Mouse (Mus musculus) midbrain, embryonic 13.5 days (tissue): ENCODE data around the gene Tmem253. TPM values are rescaled to one million over a fixed set of nuclear protein-coding genes. Genes with fewer than 3 reads are reported as not detected.

Experiments
- ATAC-seq: fragments of 200-750 bp; cut with Nextera tagmentation; 2 replicates; pipeline ENCODE4 v1.8.0; 2017; ENCODE audit warnings: mild to moderate bottlenecking, moderate TSS enrichment, moderate library complexity
- H3K27ac ChIP-seq: fragments of 300-500 bp; sonication (generic); 2 replicates; pipeline ENCODE4 v1.5.1; 2015; ENCODE audit warnings: inconsistent platforms, mild to moderate bottlenecking, moderate library complexity
- H3K27me3 ChIP-seq: fragments of 300-500 bp; sonication (generic); 2 replicates; pipeline ENCODE4 v1.6.1; 2015; ENCODE audit warnings: mild to moderate bottlenecking, inconsistent platforms
- H3K36me3 ChIP-seq: fragments of 300-500 bp; sonication (generic); 2 replicates; pipeline ENCODE4 v1.6.1; 2015; ENCODE audit warnings: mild to moderate bottlenecking, inconsistent platforms
- H3K4me1 ChIP-seq: fragments of 300-500 bp; sonication (generic); replicated peaks from 2 replicates; pipeline ENCODE4 v1.6.1; 2015; ENCODE audit warnings: inconsistent platforms
- H3K4me2 ChIP-seq: fragments of 300-500 bp; sonication (generic); replicated peaks from 2 replicates; pipeline ENCODE4 v1.6.1; 2015; ENCODE audit warnings: moderate library complexity, mild to moderate bottlenecking, inconsistent platforms
- H3K4me3 ChIP-seq: fragments of 300-500 bp; sonication (generic); replicated peaks from 2 replicates; pipeline ENCODE4 v1.5.1; 2015; ENCODE audit warnings: mild to moderate bottlenecking, inconsistent platforms
- H3K9ac ChIP-seq: fragments of 300-500 bp; sonication (generic); replicated peaks from 2 replicates; pipeline ENCODE4 v1.6.1; 2015; ENCODE audit warnings: mild to moderate bottlenecking, inconsistent platforms
- H3K9me3 ChIP-seq: fragments of 300-500 bp; sonication (generic); 2 replicates; pipeline ENCODE4 v1.6.1; 2016; ENCODE audit warnings: mild to moderate bottlenecking, inconsistent platforms
- WGBS: fragments of 180-500 bp; shearing (Covaris S2); methylation state at CpG from one replicate; pipeline ENCODE4 v1.1.7; 2015; 5-methylcytosine and 5-hydroxymethylcytosine counted together
- polyA plus RNA-seq: library from polyadenylated mRNA; unstranded; fragments of >200 nt; fragmentation: Nextera tagmentation; extraction: Ambion mirVana; gene quantifications from 2 replicates; pipeline ENCODE4 v1.2.1, GENCODE M21; 2015

Tmem253 gene
- polyA plus RNA-seq, 1 experiment from 2014 or later = 0.82 TPM

GRCm38 (mm10) chr14:52009361-52009760 lies 6.1 kb upstream of the Tmem253 start:
- 20% methylated on average over 26 of the region's 26 CpGs for WGBS
- H3K27me3 ChIP-seq = no peaks in the 10 kb centered on the region
- peak overlapping the region; percentile 99 for H3K27ac ChIP-seq
- H3K9ac ChIP-seq = peak overlapping the region; percentile 90
- peak overlapping the region; percentile 47 for H3K4me3 ChIP-seq
- no peaks in the 10 kb centered on the region for H3K9me3 ChIP-seq
- no peak for ATAC-seq
- peak overlapping the region; percentile 83 for H3K4me2 ChIP-seq
- H3K36me3 ChIP-seq = peaks cover 48% of the 10 kb centered on the region
- peaks cover 87% of the 10 kb centered on the region for H3K4me1 ChIP-seq

- H3K27ac ChIP-seq = peak overlapping the region; percentile 99
- no peak for ATAC-seq
- peak overlapping the region; percentile 90 for H3K9ac ChIP-seq
- H3K4me2 ChIP-seq = peak overlapping the region; percentile 83
- H3K9me3 ChIP-seq = no peaks in the 10 kb centered on the region
- peaks cover 82% of the 10 kb centered on the region for H3K4me1 ChIP-seq
- 18% methylated on average over 6 of the region's 6 CpGs for WGBS
- peaks cover 44% of the 10 kb centered on the region for H3K36me3 ChIP-seq
- peak overlapping the region; percentile 47 for H3K4me3 ChIP-seq
- H3K27me3 ChIP-seq = no peaks in the 10 kb centered on the region
Observed at GRCm38 (mm10) chr14:52009841-52010240, 5.6 kb upstream of the Tmem253 start.

- peak overlapping the region; percentile 83 for H3K4me2 ChIP-seq
- WGBS = under 1% methylated on average over 9 of the region's 9 CpGs
- peaks cover 36% of the 10 kb centered on the region for H3K36me3 ChIP-seq
- H3K27me3 ChIP-seq = no peaks in the 10 kb centered on the region
- peak; percentile 89 for ATAC-seq
- H3K4me1 ChIP-seq = peaks cover 81% of the 10 kb centered on the region
- peak overlapping the region; percentile 90 for H3K9ac ChIP-seq
- peak overlapping the region; percentile 47 for H3K4me3 ChIP-seq
- no peaks in the 10 kb centered on the region for H3K9me3 ChIP-seq
- H3K27ac ChIP-seq = peak overlapping the region; percentile 99
Observed at GRCm38 (mm10) chr14:52010446-52011111, 4.9 kb upstream of the Tmem253 start.

- Histone ChIP-seq H3K4me2 (peak overlapping the region; percentile 83), H3K36me3 (peaks cover 25% of the 10 kb centered on the region), H3K9ac (peak overlapping the region; percentile 90; the same call in 1 of the 2 replicates), H3K27ac (peak overlapping the region; percentile 99), H3K9me3 (no peaks in the 10 kb centered on the region), H3K4me3 (peak overlapping the region; percentile 47), H3K4me1 (peaks cover 81% of the 10 kb centered on the region), H3K27me3 (no peaks in the 10 kb centered on the region)
- 24% methylated on average over 1 of the region's 1 CpGs for WGBS
- ATAC-seq = no peak
Observed at GRCm38 (mm10) chr14:52011683-52012082, 3.8 kb upstream of the Tmem253 start.

- peak overlapping the region; percentile 63 for H3K4me3 ChIP-seq
Observed at GRCm38 (mm10) chr14:52012085-52012484, 3.4 kb upstream of the Tmem253 start.

GRCm38 (mm10) chr14:52012553-52012952 lies 2.9 kb upstream of the Tmem253 start:
- 25% methylated on average over 5 of the region's 5 CpGs for WGBS
- peak overlapping the region; percentile 99 for H3K27ac ChIP-seq
- peaks cover 17% of the 10 kb centered on the region for H3K36me3 ChIP-seq
- ATAC-seq = no peak
- no peaks in the 10 kb centered on the region for H3K27me3 ChIP-seq
- peak overlapping the region; percentile 83 for H3K4me2 ChIP-seq
- H3K4me3 ChIP-seq = peak overlapping the region; percentile 63
- no peaks in the 10 kb centered on the region for H3K9me3 ChIP-seq
- peak overlapping the region; percentile 90 for H3K9ac ChIP-seq
- H3K4me1 ChIP-seq = peaks cover 77% of the 10 kb centered on the region

More at GRCm38 (mm10) chr14:52012085-52012484, 3.4 kb upstream of the Tmem253 start:
- ATAC-seq = no peak
- WGBS = 54% methylated on average over 4 of the region's 4 CpGs
- Histone ChIP-seq H3K36me3 (peaks cover 21% of the 10 kb centered on the region), H3K9ac (peak overlapping the region; percentile 90), H3K4me2 (peak overlapping the region; percentile 83), H3K4me1 (peaks cover 81% of the 10 kb centered on the region), H3K27me3 (no peaks in the 10 kb centered on the region), H3K27ac (peak overlapping the region; percentile 99), H3K9me3 (no peaks in the 10 kb centered on the region)

- no peaks in the 10 kb centered on the region for H3K9me3 ChIP-seq
- peaks cover 15% of the 10 kb centered on the region for H3K36me3 ChIP-seq
- peak overlapping the region; percentile 83 for H3K4me2 ChIP-seq
- ATAC-seq = no peak
- peak overlapping the region; percentile 99 for H3K27ac ChIP-seq
- H3K9ac ChIP-seq = peak overlapping the region; percentile 90
- peaks cover 78% of the 10 kb centered on the region for H3K4me1 ChIP-seq
- WGBS = 3% methylated on average over 8 of the region's 8 CpGs
- H3K27me3 ChIP-seq = no peaks in the 10 kb centered on the region
- peak overlapping the region; percentile 63 for H3K4me3 ChIP-seq
Observed at GRCm38 (mm10) chr14:52013021-52013610, 2.3 kb upstream of the Tmem253 start.

GRCm38 (mm10) chr14:52013771-52014219 lies 1.7 kb upstream of the Tmem253 start:
- 1% methylated on average over 22 of the region's 24 CpGs for WGBS
- peaks cover 9% of the 10 kb centered on the region for H3K36me3 ChIP-seq
- peak overlapping the region; percentile 99 for H3K27ac ChIP-seq
- peak; percentile 3; the same call in 1 of the 2 replicates for ATAC-seq
- no peaks in the 10 kb centered on the region for H3K9me3 ChIP-seq
- peak overlapping the region; percentile 83 for H3K4me2 ChIP-seq
- peaks cover 78% of the 10 kb centered on the region for H3K4me1 ChIP-seq
- H3K9ac ChIP-seq = peak overlapping the region; percentile 90
- H3K4me3 ChIP-seq = peak overlapping the region; percentile 63
- H3K27me3 ChIP-seq = no peaks in the 10 kb centered on the region

- ATAC-seq = no peak
- no peaks in the 10 kb centered on the region for H3K27me3 ChIP-seq
- peak overlapping the region; percentile 90 for H3K9ac ChIP-seq
- H3K9me3 ChIP-seq = no peaks in the 10 kb centered on the region
- peak overlapping the region; percentile 83 for H3K4me2 ChIP-seq
- H3K36me3 ChIP-seq = peaks cover 3% of the 10 kb centered on the region
- peaks cover 78% of the 10 kb centered on the region for H3K4me1 ChIP-seq
- WGBS = 0% methylated on average over 4 of the region's 80 CpGs
- H3K4me3 ChIP-seq = peak overlapping the region; percentile 63
- H3K27ac ChIP-seq = peak overlapping the region; percentile 99
Observed at GRCm38 (mm10) chr14:52014271-52014760, 1.1 kb upstream of the Tmem253 start.

- H3K36me3 ChIP-seq = no peaks in the 10 kb centered on the region
- peak overlapping the region; percentile 99 for H3K27ac ChIP-seq
- 1% methylated on average over 19 of the region's 28 CpGs for whole genome bisulfite sequencing
- peak overlapping the region; percentile 90 for H3K9ac ChIP-seq
- H3K27me3 ChIP-seq = no peaks in the 10 kb centered on the region
- no peak for ATAC-seq
- peak overlapping the region; percentile 83 for H3K4me2 ChIP-seq
- H3K9me3 ChIP-seq = no peaks in the 10 kb centered on the region
- peaks cover 73% of the 10 kb centered on the region for H3K4me1 ChIP-seq
- H3K4me3 ChIP-seq = peak overlapping the region; percentile 63
Observed at GRCm38 (mm10) chr14:52014761-52015311, 622 bp upstream of the Tmem253 start.

- Histone ChIP-seq H3K9ac (no peak overlapping the region; the same call in 1 of the 2 replicates), H3K4me3 (no peak overlapping the region), H3K4me2 (no peak overlapping the region), H3K27ac (peak overlapping the region; percentile 19; the same call in 1 of the 2 replicates), H3K27me3 (no peaks in the 10 kb centered on the region), H3K4me1 (peaks cover 66% of the 10 kb centered on the region), H3K36me3 (no peaks in the 10 kb centered on the region), H3K9me3 (no peaks in the 10 kb centered on the region)
- 66% methylated on average over 13 of the region's 13 CpGs for WGBS
- ATAC-seq = no peak
Observed at GRCm38 (mm10) chr14:52016625-52017405, 1.4 kb downstream of the Tmem253 start.
